Mouse (Mus musculus): ENCODE measurements around the gene Arl9. TPM values are rescaled to one million over a fixed set of nuclear protein-coding genes. Genes with fewer than 3 reads are reported as not detected.

The Arl9 gene
- not detected for total RNA-seq (2023)

GRCm38 (mm10) chr5:77004051-77004821 lies at the start of gene Arl9:
Gene Arl9 (plus strand): TSS chr5:77004055.

GRCm38 (mm10) chr5:76974554-76975285 lies 29.1 kb upstream of the Arl9 start, which contains the start of gene Srp72:
Gene Srp72 (plus strand): TSS chr5:76974683.

GRCm38 (mm10) chr5:77015544-77016482 lies 12.0 kb downstream of the Arl9 start, which contains the start of gene Thegl:
Gene Thegl (plus strand): TSS chr5:77016023.

Other genes with a start within 250 kb of the Arl9 start
- 24.4 TPM for gene Aasdh, start 98.5 kb upstream of the Arl9 start, total RNA-seq (2023)
- 65.1 TPM for gene Paics, start 52.7 kb upstream of the Arl9 start, total RNA-seq (2023)
- 21.4 TPM for gene Ppat, start 52.5 kb upstream of the Arl9 start, total RNA-seq (2023)
- 188 TPM for gene Srp72, start 29.4 kb upstream of the Arl9 start, total RNA-seq (2023)
- not detected for gene Thegl, start 12.0 kb downstream of the Arl9 start, total RNA-seq (2023)
- gene Hopx, start 111.1 kb downstream of the Arl9 start, total RNA-seq (2023) = 12.5 TPM
- not detected for gene Spink2, start 207.4 kb downstream of the Arl9 start, total RNA-seq (2023)

Measured in CD4-positive naive resting alpha-beta T cell, adult 76 days (primary cell).